Mouse (Mus musculus): ENCODE measurements around the gene Zdhhc14.
A peak's percentile ranks its signal among the peaks of the same experiment; 100 is the strongest.

DNA sequence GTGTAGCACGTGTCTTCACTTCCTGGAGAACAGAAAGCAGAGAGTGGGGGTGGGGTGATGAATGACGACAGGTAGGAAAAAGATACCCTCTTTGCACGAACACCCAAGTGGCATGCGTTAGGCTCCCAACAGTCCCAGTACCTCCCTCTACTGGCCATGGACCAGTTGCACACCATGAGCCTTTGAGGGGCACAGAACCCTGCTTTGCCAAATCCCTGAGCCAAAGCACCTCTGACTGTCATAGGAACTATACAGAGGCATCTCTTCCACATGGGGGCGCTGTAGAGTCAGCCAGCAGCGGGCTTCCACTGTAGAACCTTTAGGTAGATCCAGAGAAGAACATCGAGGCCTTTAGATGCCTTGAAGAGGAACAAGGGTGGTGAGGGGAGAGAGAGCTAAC lies 241.0 kb downstream of the Zdhhc14 start:
- TF ChIP-seq CTCF (IDR thresholded peaks at IDR 0.05; ENCODE audit: low read depth, low read length) (peak; percentile 32; the same call in 1 of the 2 replicates), TAL1 (conservative IDR thresholded peaks at IDR 0.05; ENCODE audit: low read depth, low read length) (no peak), GATA1 (IDR thresholded peaks at IDR 0.05; ENCODE audit: borderline replicate concordance, low read length) (no peak), POLR2AphosphoS5 (IDR thresholded peaks at IDR 0.05; ENCODE audit: insufficient replicate concordance, low read depth, low read length) (no peak), GATA2 (IDR thresholded peaks at IDR 0.05; ENCODE audit: borderline replicate concordance, low read depth, low read length) (no peak)

Measured in G1E (cell line).